Mouse (Mus musculus) spleen, adult 18-20 months (tissue): ENCODE measurements around the gene Tfcp2.

Source experiments
- DNase-seq, 2 experiments: peaks; one replicate each; pipeline ENCODE4 v3.0.0; 2022; ENCODE audit warnings: mixed read lengths in 2 of 2

Gene Tfcp2

GRCm38 (mm10) chr15:100551326-100552307 is at the start of gene Tfcp2:
Tfcp2 (minus strand) TSS chr15:100552008.
- DNase-seq, result peak; percentile 94

- no peak for DNase-seq
Measured at GRCm38 (mm10) chr15:100600696-100601272, 49.0 kb upstream of the Tfcp2 start.

GRCm38 (mm10) chr15:100600047-100600695 is 48.4 kb upstream of the Tfcp2 start:
- peak; percentile 70 to 73 for DNase-seq

GRCm38 (mm10) chr15:100599276-100600046 is 47.7 kb upstream of the Tfcp2 start, which contains the start of gene Pou6f1:
Pou6f1 (minus strand) TSS chr15:100599984.
- peak; percentile 33 to 57 for DNase-seq

- peak in 1 of 2 experiments; percentile 42 for DNase-seq
Measured at GRCm38 (mm10) chr15:100598883-100599275, 47.1 kb upstream of the Tfcp2 start.

- no peak for DNase-seq
Measured at GRCm38 (mm10) chr15:100598287-100598882, 46.6 kb upstream of the Tfcp2 start.

- no peak for DNase-seq
Measured at GRCm38 (mm10) chr15:100592817-100593216, 41.0 kb upstream of the Tfcp2 start.

- DNase-seq, result no peak
Measured at GRCm38 (mm10) chr15:100590436-100590835, 38.6 kb upstream of the Tfcp2 start.

GRCm38 (mm10) chr15:100588297-100588696 is 36.5 kb upstream of the Tfcp2 start:
- no peak for DNase-seq

- DNase-seq, result no peak
Measured at GRCm38 (mm10) chr15:100587166-100587565, 35.4 kb upstream of the Tfcp2 start.

- no peak for DNase-seq
Measured at GRCm38 (mm10) chr15:100585931-100586330, 34.1 kb upstream of the Tfcp2 start.

- DNase-seq, result no peak
Measured at GRCm38 (mm10) chr15:100580108-100580507, 28.3 kb upstream of the Tfcp2 start.

GRCm38 (mm10) chr15:100577972-100578371 is 26.2 kb upstream of the Tfcp2 start:
- no peak for DNase-seq

- no peak for DNase-seq
Measured at GRCm38 (mm10) chr15:100576810-100577209, 25.0 kb upstream of the Tfcp2 start.

- no peak for DNase-seq
Measured at GRCm38 (mm10) chr15:100576392-100576791, 24.6 kb upstream of the Tfcp2 start.

- no peak for DNase-seq
Measured at GRCm38 (mm10) chr15:100575366-100575765, 23.6 kb upstream of the Tfcp2 start.

- no peak for DNase-seq
Measured at GRCm38 (mm10) chr15:100574378-100574777, 22.6 kb upstream of the Tfcp2 start.

- no peak for DNase-seq
Measured at GRCm38 (mm10) chr15:100573946-100574345, 22.1 kb upstream of the Tfcp2 start.

- DNase-seq, result no peak
Measured at GRCm38 (mm10) chr15:100569239-100569638, 17.4 kb upstream of the Tfcp2 start.

GRCm38 (mm10) chr15:100566531-100566930 is 14.7 kb upstream of the Tfcp2 start:
- no peak for DNase-seq

GRCm38 (mm10) chr15:100557705-100558433 is 6.1 kb upstream of the Tfcp2 start:
- DNase-seq, result no peak
